Mouse (Mus musculus) limb, embryonic 14.5 days (tissue): ENCODE measurements around the gene Sectm1b. TPM values are rescaled to one million over a fixed set of nuclear protein-coding genes. Genes with fewer than 3 reads are reported as not detected.
"Not testable (repeated sequence)": the region's sequence is repeated elsewhere in the genome, so short reads cannot be mapped to it uniquely, and the experiment has no call there.

Source experiments
- ATAC-seq: fragments of 200-750 bp; cut with Nextera tagmentation; 2 replicates; pipeline ENCODE4 v1.8.0; 2017; ENCODE audit warnings: low read depth, moderate number of reproducible peaks, moderate TSS enrichment; ENCODE audit not compliant: low FRiP score
- DNase-seq: peaks from one replicate; pipeline ENCODE4 v3.0.0-alpha.2; 2015; ENCODE audit warnings: low spot score
- H3K27ac ChIP-seq: fragments of 300-500 bp; sonication (generic); replicated peaks from 2 replicates; pipeline ENCODE4 v1.5.1; 2014; ENCODE audit warnings: low read depth, mild to moderate bottlenecking, low read length, moderate library complexity, mixed read lengths
- H3K27me3 ChIP-seq: fragments of 300-500 bp; sonication (generic); 2 replicates; pipeline ENCODE4 v1.6.1; 2014; ENCODE audit warnings: low read length, mixed read lengths; ENCODE audit not compliant: control insufficient read depth, insufficient read depth
- H3K36me3 ChIP-seq: fragments of 300-500 bp; sonication (generic); 2 replicates; pipeline ENCODE4 v1.6.1; 2014; ENCODE audit warnings: mild to moderate bottlenecking, low read length, moderate library complexity, mixed read lengths; ENCODE audit not compliant: control insufficient read depth, insufficient read depth
- H3K4me1 ChIP-seq: fragments of 300-500 bp; sonication (generic); 2 replicates; pipeline ENCODE4 v1.6.1; 2014; ENCODE audit warnings: antibody characterized with exemption, low read length, mixed read lengths; ENCODE audit not compliant: control insufficient read depth, insufficient read depth
- H3K4me2 ChIP-seq: fragments of 300-500 bp; sonication (generic); replicated peaks from 2 replicates; pipeline ENCODE4 v1.6.1; 2014; ENCODE audit warnings: low read depth, mild to moderate bottlenecking, low read length, moderate library complexity; ENCODE audit not compliant: severe bottlenecking
- H3K4me3 ChIP-seq: fragments of 300-500 bp; sonication (generic); replicated peaks from 2 replicates; pipeline ENCODE4 v1.5.1; 2014; ENCODE audit warnings: low read length
- H3K9ac ChIP-seq: fragments of 300-500 bp; sonication (generic); 2 replicates; pipeline ENCODE4 v1.6.1; 2014; ENCODE audit warnings: mild to moderate bottlenecking, low read depth, low read length, moderate library complexity; ENCODE audit not compliant: severe bottlenecking
- H3K9me3 ChIP-seq: fragments of 300-500 bp; sonication (generic); 2 replicates; pipeline ENCODE4 v1.6.1; 2016; ENCODE audit warnings: low read length; ENCODE audit not compliant: control insufficient read depth
- POLR2A ChIP-seq: fragments of 200-500 bp; IDR thresholded peaks from 2 replicates; pipeline ENCODE4 v1.8.0; 2012; ENCODE audit warnings: inconsistent platforms, mild to moderate bottlenecking, moderate library complexity, borderline replicate concordance; ENCODE audit not compliant: insufficient read depth, insufficient read length; ENCODE audit errors: extremely low read depth
- WGBS: fragments of 180-500 bp; shearing (Covaris S2); extraction: QIAGEN DNeasy Blood & Tissue Kit; methylation state at CpG from one replicate; pipeline ENCODE4 v1.1.7; 2014; 5-methylcytosine and 5-hydroxymethylcytosine counted together
- polyA plus RNA-seq, 2 experiments: library from polyadenylated mRNA; depleted of rRNA in 1 of 2; stranded (reverse) in 1 of 2; unstranded in 1 of 2; fragments of >200 nt; fragmentation: Nextera tagmentation in 1 of 2; extraction: Ambion mirVana in 1 of 2; gene quantifications; 2 replicates each; pipeline versions ENCODE4 v1.2.1 to v1.2.3; 2012 to 2014

The Sectm1b gene
- polyA plus RNA-seq, 2 experiments: not detected

DNA sequence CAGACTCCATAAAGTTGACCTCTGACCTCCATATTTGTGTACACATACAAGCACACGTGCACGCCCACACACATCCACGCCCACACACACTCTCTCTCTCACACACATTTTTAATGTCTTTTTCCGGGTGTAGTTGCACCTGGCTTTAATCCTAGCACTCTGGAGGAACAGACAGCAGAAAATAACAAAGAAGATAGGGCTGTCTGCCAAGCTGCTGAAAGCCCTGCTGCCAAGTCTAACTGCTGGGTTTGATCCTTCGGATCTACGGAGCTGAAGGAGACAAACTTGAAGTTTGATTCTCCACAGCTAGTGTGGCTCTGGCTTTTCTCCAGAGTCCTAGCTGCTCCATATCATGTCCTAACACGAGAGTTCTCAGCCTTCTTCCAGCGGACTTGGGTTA lies 1.8 kb downstream of the Sectm1b start:
- Histone ChIP-seq H3K9ac (no peak overlapping the region), H3K4me3 (no peak overlapping the region), H3K9me3 (no peaks in the 10 kb centered on the region), H3K27ac (no peak overlapping the region), H3K27me3 (no peaks in the 10 kb centered on the region), H3K4me1 (no peaks in the 10 kb centered on the region), H3K36me3 (no peaks in the 10 kb centered on the region), H3K4me2 (no peak overlapping the region)
- WGBS: 61% methylated on average over 8 of the region's 8 CpGs
- ATAC-seq: no peak
- DNase-seq: peak; percentile 14
- TF ChIP-seq POLR2A: no peak

DNA sequence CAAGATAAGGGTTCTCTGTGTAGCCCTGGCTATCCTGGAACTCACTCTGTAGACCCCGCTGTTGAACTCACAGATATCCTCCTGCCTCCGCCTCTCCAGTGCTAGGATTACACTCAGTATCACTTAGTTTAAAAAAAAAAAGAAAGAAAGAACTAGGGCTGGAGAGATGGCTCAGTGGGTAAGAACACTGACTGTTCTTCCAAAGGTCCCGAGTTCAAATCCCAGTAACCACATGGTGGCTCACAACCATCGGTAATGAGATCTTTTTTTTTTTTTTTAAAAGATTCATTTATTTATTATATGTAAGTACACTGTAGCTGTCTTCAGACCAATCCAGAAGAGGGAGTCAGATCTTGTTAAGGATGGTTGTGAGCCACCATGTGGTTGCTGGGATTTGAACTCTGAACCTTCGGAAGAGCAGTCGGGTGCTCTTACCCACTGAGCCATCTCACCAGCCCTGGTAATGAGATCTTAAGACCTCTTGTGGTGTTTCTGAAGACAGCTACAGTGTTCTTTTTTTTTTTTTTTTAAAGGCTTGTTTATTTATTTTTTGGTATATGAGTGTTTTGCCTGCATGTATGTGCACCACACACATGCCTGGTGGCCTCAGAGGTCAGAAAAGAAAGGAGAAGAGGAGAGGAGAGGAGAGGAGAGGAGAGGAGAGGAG lies 2.8 kb downstream of the Sectm1b start:
- WGBS: 94% methylated on average over 6 of the region's 6 CpGs

DNA sequence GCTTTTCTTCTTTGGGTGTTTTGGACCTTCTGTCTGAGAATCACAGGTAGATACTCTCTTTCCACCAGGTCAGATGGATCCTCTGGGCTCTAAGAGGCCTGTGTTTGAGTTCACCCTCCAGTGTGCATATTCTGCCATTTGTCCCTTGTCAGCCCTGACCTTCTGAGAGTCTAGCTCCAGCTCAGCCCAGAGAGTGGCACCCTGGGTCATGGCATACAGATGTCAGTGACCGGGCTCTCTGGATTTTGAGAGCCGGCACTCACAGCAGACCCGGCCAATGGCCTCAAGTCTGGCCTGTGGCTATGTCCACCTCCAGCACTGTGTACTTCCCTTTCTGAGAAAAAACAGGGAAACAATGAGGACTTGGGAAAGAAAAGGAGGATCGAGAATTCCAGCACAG lies 3.9 kb downstream of the Sectm1b start:
- Histone ChIP-seq H3K27me3 (no peaks in the 10 kb centered on the region), H3K4me1 (no peaks in the 10 kb centered on the region), H3K27ac (no peak overlapping the region), H3K9ac (no peak overlapping the region), H3K4me3 (no peak overlapping the region), H3K36me3 (no peaks in the 10 kb centered on the region), H3K4me2 (no peak overlapping the region), H3K9me3 (no peaks in the 10 kb centered on the region)
- ATAC-seq: no peak
- no peak for DNase-seq
- WGBS: 86% methylated on average over 4 of the region's 4 CpGs
- TF ChIP-seq POLR2A: no peak

More for the DNA sequence above, 2.8 kb downstream of the Sectm1b start:
- not testable (repeated sequence) for H3K4me3 ChIP-seq, H3K36me3 ChIP-seq, H3K9ac ChIP-seq, DNase-seq, H3K9me3 ChIP-seq, H3K27me3 ChIP-seq, ATAC-seq, H3K4me1 ChIP-seq, H3K27ac ChIP-seq, H3K4me2 ChIP-seq

GRCm38 (mm10) chr11:121058956-121059355 lies 4.4 kb downstream of the Sectm1b start:
- no peak overlapping the region for H3K4me3 ChIP-seq
- no peak for DNase-seq
- no peaks in the 10 kb centered on the region for H3K9me3 ChIP-seq
- H3K27ac ChIP-seq: no peak overlapping the region
- TF ChIP-seq POLR2A: no peak
- H3K9ac ChIP-seq: no peak overlapping the region
- H3K27me3 ChIP-seq: no peaks in the 10 kb centered on the region
- no peak for ATAC-seq
- WGBS: 92% methylated on average over 4 of the region's 4 CpGs
- no peaks in the 10 kb centered on the region for H3K36me3 ChIP-seq
- no peak overlapping the region for H3K4me2 ChIP-seq
- H3K4me1 ChIP-seq: no peaks in the 10 kb centered on the region

GRCm38 (mm10) chr11:121058122-121058521 lies 5.2 kb downstream of the Sectm1b start:
- WGBS: 76% methylated on average over 5 of the region's 5 CpGs
- Histone ChIP-seq H3K4me1 (no peaks in the 10 kb centered on the region), H3K36me3 (no peaks in the 10 kb centered on the region), H3K27ac (no peak overlapping the region), H3K27me3 (no peaks in the 10 kb centered on the region), H3K9me3 (no peaks in the 10 kb centered on the region), H3K4me2 (no peak overlapping the region), H3K9ac (no peak overlapping the region), H3K4me3 (no peak overlapping the region)
- no peak for DNase-seq
- ATAC-seq: no peak
- no peak for TF ChIP-seq POLR2A

GRCm38 (mm10) chr11:121056536-121057236 lies 6.7 kb downstream of the Sectm1b start:
- H3K27me3 ChIP-seq: no peaks in the 10 kb centered on the region
- H3K4me1 ChIP-seq: no peaks in the 10 kb centered on the region
- DNase-seq (no peak), ATAC-seq (no peak)
- H3K27ac ChIP-seq: no peak overlapping the region
- H3K36me3 ChIP-seq: no peaks in the 10 kb centered on the region
- H3K9ac ChIP-seq: peak overlapping the region; percentile 36; the same call in 1 of the 2 replicates
- no peak overlapping the region for H3K4me2 ChIP-seq
- 54% methylated on average over 7 of the region's 7 CpGs for WGBS
- H3K9me3 ChIP-seq: no peaks in the 10 kb centered on the region
- TF ChIP-seq POLR2A: no peak
- no peak overlapping the region for H3K4me3 ChIP-seq
